Mouse (Mus musculus) midbrain, embryonic 12.5 days (tissue): ENCODE measurements around the gene Plce1. TPM values are rescaled to one million over a fixed set of nuclear protein-coding genes. Genes with fewer than 3 reads are reported as not detected.

Source experiments
- ATAC-seq: fragments of 200-750 bp; cut with Nextera tagmentation; 2 replicates; pipeline ENCODE4 v1.8.0; 2017; ENCODE audit warnings: low read depth, moderate TSS enrichment, moderate library complexity; ENCODE audit not compliant: low FRiP score
- H3K27ac ChIP-seq: fragments of 300-500 bp; sonication (generic); replicated peaks from 2 replicates; pipeline ENCODE4 v1.5.1; 2016; ENCODE audit warnings: mild to moderate bottlenecking
- H3K27me3 ChIP-seq: fragments of 300-500 bp; sonication (generic); 2 replicates; pipeline ENCODE4 v1.6.1; 2016; ENCODE audit warnings: mild to moderate bottlenecking
- H3K36me3 ChIP-seq: fragments of 300-500 bp; sonication (generic); 2 replicates; pipeline ENCODE4 v1.6.1; 2016
- H3K4me1 ChIP-seq: fragments of 300-500 bp; sonication (generic); 2 replicates; pipeline ENCODE4 v1.6.1; 2016
- H3K4me2 ChIP-seq: fragments of 300-500 bp; sonication (generic); replicated peaks from 2 replicates; pipeline ENCODE4 v1.6.1; 2016; ENCODE audit warnings: mild to moderate bottlenecking, moderate library complexity
- H3K4me3 ChIP-seq: fragments of 300-500 bp; sonication (generic); 2 replicates; pipeline ENCODE4 v1.5.1; 2016; ENCODE audit warnings: mild to moderate bottlenecking
- H3K9ac ChIP-seq: fragments of 300-500 bp; sonication (generic); replicated peaks from 2 replicates; pipeline ENCODE4 v1.6.1; 2016; ENCODE audit warnings: mild to moderate bottlenecking, moderate library complexity
- H3K9me3 ChIP-seq: fragments of 300-500 bp; sonication (generic); 2 replicates; pipeline ENCODE4 v1.6.1; 2016; ENCODE audit warnings: mild to moderate bottlenecking
- WGBS: fragments of 180-500 bp; shearing (Covaris S2); methylation state at CpG from one replicate; pipeline ENCODE4 v1.1.7; 2016; 5-methylcytosine and 5-hydroxymethylcytosine counted together
- polyA plus RNA-seq: library from polyadenylated mRNA; unstranded; fragments of >200 nt; fragmentation: Nextera tagmentation; extraction: Ambion mirVana; gene quantifications from 2 replicates; pipeline ENCODE4 v1.2.1, GENCODE M21; 2016

Plce1 gene
- polyA plus RNA-seq, 1 experiment from 2014 or later: 6.4 TPM

- H3K4me3 ChIP-seq: no peak overlapping the region
- H3K27ac ChIP-seq: no peak overlapping the region
- H3K9ac ChIP-seq: no peak overlapping the region
- no peak for ATAC-seq
- H3K27me3 ChIP-seq: no peaks in the 10 kb centered on the region
- no peak overlapping the region for H3K4me2 ChIP-seq
- no peaks in the 10 kb centered on the region for H3K36me3 ChIP-seq
- no peaks in the 10 kb centered on the region for H3K9me3 ChIP-seq
- peaks cover 8% of the 10 kb centered on the region; the same call in 1 of the 2 replicates for H3K4me1 ChIP-seq
- WGBS: 89% methylated on average over 7 of the region's 7 CpGs
Measured at GRCm38 (mm10) chr19:38506131-38506530, 25.2 kb downstream of the Plce1 start.

- no peaks in the 10 kb centered on the region for H3K9me3 ChIP-seq
Measured at GRCm38 (mm10) chr19:38507251-38507965, 26.5 kb downstream of the Plce1 start.

GRCm38 (mm10) chr19:38507966-38508625, 27.2 kb downstream of the Plce1 start:
- H3K4me2 ChIP-seq: no peak overlapping the region
- ATAC-seq: no peak
- WGBS: 75% methylated on average over 9 of the region's 9 CpGs
- H3K36me3 ChIP-seq: no peaks in the 10 kb centered on the region
- H3K9ac ChIP-seq: no peak overlapping the region
- no peaks in the 10 kb centered on the region for H3K27me3 ChIP-seq
- H3K4me3 ChIP-seq: no peak overlapping the region
- H3K9me3 ChIP-seq: no peaks in the 10 kb centered on the region
- H3K27ac ChIP-seq: no peak overlapping the region
- peaks cover 8% of the 10 kb centered on the region; the same call in 1 of the 2 replicates for H3K4me1 ChIP-seq

More at GRCm38 (mm10) chr19:38507251-38507965, 26.5 kb downstream of the Plce1 start:
- WGBS: 77% methylated on average over 12 of the region's 12 CpGs
- Histone ChIP-seq H3K27ac (no peak overlapping the region), H3K9ac (no peak overlapping the region), H3K27me3 (no peaks in the 10 kb centered on the region), H3K4me3 (no peak overlapping the region), H3K4me1 (peaks cover 8% of the 10 kb centered on the region; the same call in 1 of the 2 replicates), H3K36me3 (no peaks in the 10 kb centered on the region), H3K4me2 (no peak overlapping the region)
- ATAC-seq: peak; percentile 60; the same call in 1 of the 2 replicates

GRCm38 (mm10) chr19:38514417-38515184, 33.7 kb downstream of the Plce1 start:
- Histone ChIP-seq H3K4me2 (no peak overlapping the region), H3K36me3 (no peaks in the 10 kb centered on the region), H3K4me1 (no peaks in the 10 kb centered on the region), H3K27ac (no peak overlapping the region), H3K9me3 (no peaks in the 10 kb centered on the region), H3K27me3 (no peaks in the 10 kb centered on the region), H3K9ac (no peak overlapping the region), H3K4me3 (no peak overlapping the region)
- no peak for ATAC-seq
- 80% methylated on average over 5 of the region's 5 CpGs for WGBS

- Histone ChIP-seq H3K9me3 (peaks cover 7% of the 10 kb centered on the region), H3K36me3 (0 out of 2 replicates have a peak, but pooled peaks cover 13% of the 10 kb centered on the region), H3K27ac (no peak overlapping the region), H3K27me3 (no peaks in the 10 kb centered on the region), H3K9ac (no peak overlapping the region), H3K4me3 (no peak overlapping the region), H3K4me1 (peaks cover 11% of the 10 kb centered on the region; the same call in 1 of the 2 replicates), H3K4me2 (no peak overlapping the region)
- no peak for ATAC-seq
- WGBS: 21% methylated on average over 3 of the region's 3 CpGs
Measured at GRCm38 (mm10) chr19:38526855-38527254, 45.9 kb downstream of the Plce1 start.

- Histone ChIP-seq H3K9ac (no peak overlapping the region), H3K4me3 (no peak overlapping the region), H3K4me2 (no peak overlapping the region), H3K36me3 (0 out of 2 replicates have a peak, but pooled peaks cover 13% of the 10 kb centered on the region), H3K9me3 (peaks cover 7% of the 10 kb centered on the region), H3K27ac (no peak overlapping the region), H3K27me3 (no peaks in the 10 kb centered on the region), H3K4me1 (peaks cover 11% of the 10 kb centered on the region; the same call in 1 of the 2 replicates)
- WGBS: 63% methylated on average over 3 of the region's 3 CpGs
- ATAC-seq: no peak
Measured at GRCm38 (mm10) chr19:38527475-38527874, 46.6 kb downstream of the Plce1 start.

GRCm38 (mm10) chr19:38533230-38533629, 52.3 kb downstream of the Plce1 start:
- no peak for ATAC-seq
- no peaks in the 10 kb centered on the region for H3K27me3 ChIP-seq
- no peak overlapping the region for H3K9ac ChIP-seq
- H3K4me3 ChIP-seq: no peak overlapping the region
- H3K9me3 ChIP-seq: no peaks in the 10 kb centered on the region
- no peak overlapping the region for H3K4me2 ChIP-seq
- 93% methylated on average over 5 of the region's 5 CpGs for WGBS
- H3K4me1 ChIP-seq: no peaks in the 10 kb centered on the region
- no peaks in the 10 kb centered on the region for H3K36me3 ChIP-seq
- no peak overlapping the region for H3K27ac ChIP-seq

GRCm38 (mm10) chr19:38539338-38539737, 58.4 kb downstream of the Plce1 start:
- Histone ChIP-seq H3K9me3 (no peaks in the 10 kb centered on the region), H3K27ac (no peak overlapping the region), H3K36me3 (no peaks in the 10 kb centered on the region), H3K4me2 (no peak overlapping the region), H3K9ac (no peak overlapping the region), H3K4me3 (no peak overlapping the region), H3K4me1 (no peaks in the 10 kb centered on the region), H3K27me3 (no peaks in the 10 kb centered on the region)
- ATAC-seq: no peak
- 58% methylated on average over 3 of the region's 3 CpGs for WGBS

- no peak for ATAC-seq
- 87% methylated on average over 3 of the region's 3 CpGs for WGBS
- no peaks in the 10 kb centered on the region for H3K4me1 ChIP-seq
- no peaks in the 10 kb centered on the region for H3K36me3 ChIP-seq
- H3K9me3 ChIP-seq: no peaks in the 10 kb centered on the region
- no peak overlapping the region for H3K9ac ChIP-seq
- H3K27ac ChIP-seq: no peak overlapping the region
- H3K27me3 ChIP-seq: no peaks in the 10 kb centered on the region
- no peak overlapping the region for H3K4me2 ChIP-seq
- H3K4me3 ChIP-seq: no peak overlapping the region
Measured at GRCm38 (mm10) chr19:38540549-38540948, 59.6 kb downstream of the Plce1 start.

GRCm38 (mm10) chr19:38549487-38550058, 68.7 kb downstream of the Plce1 start:
- no peak for ATAC-seq
- H3K27me3 ChIP-seq: no peaks in the 10 kb centered on the region
- 91% methylated on average over 8 of the region's 8 CpGs for WGBS
- no peaks in the 10 kb centered on the region for H3K36me3 ChIP-seq
- no peaks in the 10 kb centered on the region for H3K9me3 ChIP-seq
- no peak overlapping the region for H3K4me2 ChIP-seq
- no peak overlapping the region for H3K4me3 ChIP-seq
- no peaks in the 10 kb centered on the region for H3K4me1 ChIP-seq
- no peak overlapping the region for H3K27ac ChIP-seq
- H3K9ac ChIP-seq: no peak overlapping the region

- no peaks in the 10 kb centered on the region for H3K36me3 ChIP-seq
- H3K9me3 ChIP-seq: no peaks in the 10 kb centered on the region
- no peak overlapping the region for H3K4me3 ChIP-seq
- H3K27me3 ChIP-seq: no peaks in the 10 kb centered on the region
- 81% methylated on average over 2 of the region's 2 CpGs for WGBS
- no peak overlapping the region for H3K4me2 ChIP-seq
- H3K4me1 ChIP-seq: no peaks in the 10 kb centered on the region
- no peak for ATAC-seq
- H3K27ac ChIP-seq: no peak overlapping the region
- no peak overlapping the region for H3K9ac ChIP-seq
Measured at GRCm38 (mm10) chr19:38553551-38553950, 72.6 kb downstream of the Plce1 start.
